Mouse (Mus musculus): Measurements from ENCODE around the gene Wdr61. TPM values are rescaled to one million over a fixed set of nuclear protein-coding genes. Genes with fewer than 3 reads are reported as not detected.

The Wdr61 gene
- polyA plus RNA-seq, 1 experiment: 13.2 TPM

DNA sequence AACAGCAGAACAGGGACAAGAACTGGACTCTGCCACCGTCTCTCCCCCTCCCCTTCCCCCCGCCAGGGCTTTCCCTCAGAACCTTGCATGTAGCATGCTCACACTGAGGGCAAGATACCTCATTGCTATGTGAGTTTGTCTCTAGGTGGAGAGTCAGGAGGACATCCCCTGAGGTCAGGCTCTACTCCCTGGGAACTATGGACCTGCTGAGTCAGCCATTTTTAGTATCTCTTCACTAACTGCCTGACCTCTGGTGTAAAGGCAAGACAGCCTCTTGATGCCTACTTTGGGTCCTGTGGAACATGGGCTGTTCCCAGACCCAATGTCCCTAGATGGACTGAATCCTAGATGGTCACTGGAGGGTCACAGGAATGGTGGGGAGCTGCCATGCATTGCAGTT, 17.4 kb upstream of the Wdr61 start:
- no peaks in the 10 kb centered on the region for H3K36me3 ChIP-seq (ENCODE audit: control insufficient read depth, insufficient read depth, low read length)
- no peak for DNase-seq (ENCODE audit: low read depth in 1 of 2, low spot score in 2 of 2)
- H3K4me1 ChIP-seq (ENCODE audit: control insufficient read depth, insufficient read depth, insufficient read length): no peaks in the 10 kb centered on the region
- TF ChIP-seq POLR2A (IDR thresholded peaks at IDR 0.05; ENCODE audit: low read depth, low read length): no peak
- no peak for TF ChIP-seq CTCF (IDR thresholded peaks at IDR 0.05; ENCODE audit: extremely low read depth, insufficient read depth, insufficient read length, insufficient replicate concordance)
- 92% methylated on average over 2 of the region's 2 CpGs for WGBS
- H3K27ac ChIP-seq (ENCODE audit: insufficient read depth, low read length): no peak overlapping the region
- no peaks in the 10 kb centered on the region for H3K27me3 ChIP-seq (ENCODE audit: control insufficient read depth, insufficient read depth, low read length)
- H3K4me3 ChIP-seq (ENCODE audit: extremely low read depth, insufficient read depth, insufficient read length): no peak overlapping the region

GRCm38 (mm10) chr9:54750215-54750981, 16.1 kb upstream of the Wdr61 start:
- H3K27ac ChIP-seq (ENCODE audit: insufficient read depth, low read length): no peak overlapping the region
- H3K4me3 ChIP-seq (ENCODE audit: extremely low read depth, insufficient read depth, insufficient read length): no peak overlapping the region
- H3K36me3 ChIP-seq (ENCODE audit: control insufficient read depth, insufficient read depth, low read length): no peaks in the 10 kb centered on the region
- TF ChIP-seq POLR2A (IDR thresholded peaks at IDR 0.05; ENCODE audit: low read depth, low read length) (no peak), CTCF (IDR thresholded peaks at IDR 0.05; ENCODE audit: extremely low read depth, insufficient read depth, insufficient read length, insufficient replicate concordance) (no peak)
- no peaks in the 10 kb centered on the region for H3K27me3 ChIP-seq (ENCODE audit: control insufficient read depth, insufficient read depth, low read length)
- H3K4me1 ChIP-seq (ENCODE audit: control insufficient read depth, insufficient read depth, insufficient read length): no peaks in the 10 kb centered on the region
- 65% methylated on average over 7 of the region's 7 CpGs for WGBS
- no peak for DNase-seq (ENCODE audit: low read depth in 1 of 2, low spot score in 2 of 2)

GRCm38 (mm10) chr9:54745740-54746370, 11.5 kb upstream of the Wdr61 start:
- no peaks in the 10 kb centered on the region for H3K27me3 ChIP-seq (ENCODE audit: control insufficient read depth, insufficient read depth, low read length)
- no peak for TF ChIP-seq POLR2A (IDR thresholded peaks at IDR 0.05; ENCODE audit: low read depth, low read length)
- no peak for TF ChIP-seq CTCF (IDR thresholded peaks at IDR 0.05; ENCODE audit: extremely low read depth, insufficient read depth, insufficient read length, insufficient replicate concordance)
- no peak overlapping the region for H3K4me3 ChIP-seq (ENCODE audit: extremely low read depth, insufficient read depth, insufficient read length)
- H3K27ac ChIP-seq (ENCODE audit: insufficient read depth, low read length): no peak overlapping the region
- no peak for DNase-seq (ENCODE audit: low read depth in 1 of 2, low spot score in 2 of 2)
- no peaks in the 10 kb centered on the region for H3K36me3 ChIP-seq (ENCODE audit: control insufficient read depth, insufficient read depth, low read length)
- WGBS: 84% methylated on average over 13 of the region's 13 CpGs
- no peaks in the 10 kb centered on the region for H3K4me1 ChIP-seq (ENCODE audit: control insufficient read depth, insufficient read depth, insufficient read length)

DNA sequence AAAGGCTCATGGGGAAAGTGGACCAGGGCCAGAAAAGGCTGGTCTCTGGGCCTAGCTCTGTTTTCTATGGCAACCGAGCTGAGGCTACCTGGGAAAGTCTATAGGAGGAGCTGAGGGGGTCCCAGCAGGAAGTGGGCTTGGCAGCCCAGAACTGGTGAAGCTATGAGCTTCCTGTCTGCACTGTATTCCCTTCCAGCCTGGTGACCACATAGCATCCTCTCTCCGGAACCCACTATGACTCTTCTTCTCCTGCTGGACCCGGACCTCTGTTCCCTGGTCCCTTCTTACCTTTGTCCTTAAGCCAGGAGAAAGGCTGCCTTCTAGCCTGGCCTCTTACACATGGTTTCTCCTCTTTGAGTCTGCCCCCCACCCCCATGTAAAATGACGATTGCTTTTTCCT, 9.6 kb upstream of the Wdr61 start:
- no peak overlapping the region for H3K4me3 ChIP-seq (ENCODE audit: extremely low read depth, insufficient read depth, insufficient read length)
- no peak overlapping the region for H3K27ac ChIP-seq (ENCODE audit: insufficient read depth, low read length)
- no peaks in the 10 kb centered on the region for H3K27me3 ChIP-seq (ENCODE audit: control insufficient read depth, insufficient read depth, low read length)
- H3K4me1 ChIP-seq (ENCODE audit: control insufficient read depth, insufficient read depth, insufficient read length): no peaks in the 10 kb centered on the region
- WGBS: 24% methylated on average over 4 of the region's 4 CpGs
- no peak for DNase-seq (ENCODE audit: low read depth in 1 of 2, low spot score in 2 of 2)
- TF ChIP-seq CTCF (IDR thresholded peaks at IDR 0.05; ENCODE audit: extremely low read depth, insufficient read depth, insufficient read length, insufficient replicate concordance) (no peak), POLR2A (IDR thresholded peaks at IDR 0.05; ENCODE audit: low read depth, low read length) (no peak)
- H3K36me3 ChIP-seq (ENCODE audit: control insufficient read depth, insufficient read depth, low read length): no peaks in the 10 kb centered on the region

DNA sequence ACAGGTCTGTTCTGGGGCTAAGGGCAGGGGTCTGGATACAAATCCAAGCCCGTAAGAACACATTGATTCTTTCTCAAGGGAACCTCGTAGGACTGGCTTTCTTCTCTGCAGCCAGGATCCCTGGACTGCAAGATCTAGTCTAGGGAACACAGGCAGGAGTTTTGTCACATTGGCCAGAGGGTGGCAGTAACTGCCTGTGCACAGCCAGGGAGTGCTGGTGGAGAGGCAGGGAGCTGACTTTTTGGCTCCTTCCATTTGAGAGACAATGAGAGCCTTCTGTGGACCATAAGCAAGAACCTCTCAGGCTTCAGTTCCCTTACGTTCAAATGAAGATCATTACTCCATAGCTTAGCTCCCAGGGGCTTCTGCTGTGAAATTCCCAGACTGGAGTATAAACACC, 4.1 kb upstream of the Wdr61 start:
- WGBS: 54% methylated on average over 3 of the region's 3 CpGs
- no peak for TF ChIP-seq POLR2A (IDR thresholded peaks at IDR 0.05; ENCODE audit: low read depth, low read length)
- TF ChIP-seq CTCF (IDR thresholded peaks at IDR 0.05; ENCODE audit: extremely low read depth, insufficient read depth, insufficient read length, insufficient replicate concordance): 0 out of 2 replicates have a peak, but pooled peaks have one; percentile 1
- H3K36me3 ChIP-seq (ENCODE audit: control insufficient read depth, insufficient read depth, low read length): no peaks in the 10 kb centered on the region
- H3K4me3 ChIP-seq (ENCODE audit: extremely low read depth, insufficient read depth, insufficient read length): no peak overlapping the region
- no peak overlapping the region for H3K27ac ChIP-seq (ENCODE audit: insufficient read depth, low read length)
- H3K27me3 ChIP-seq (ENCODE audit: control insufficient read depth, insufficient read depth, low read length): no peaks in the 10 kb centered on the region
- no peak for DNase-seq (ENCODE audit: low read depth in 1 of 2, low spot score in 2 of 2)
- no peaks in the 10 kb centered on the region; the same call in 1 of the 2 replicates for H3K4me1 ChIP-seq (ENCODE audit: control insufficient read depth, insufficient read depth, insufficient read length)

- H3K4me1 ChIP-seq (ENCODE audit: control insufficient read depth, insufficient read depth, insufficient read length): no peaks in the 10 kb centered on the region; the same call in 1 of the 2 replicates
- H3K27ac ChIP-seq (ENCODE audit: insufficient read depth, low read length): no peak overlapping the region
- H3K36me3 ChIP-seq (ENCODE audit: control insufficient read depth, insufficient read depth, low read length): no peaks in the 10 kb centered on the region
- peak; percentile 30 to 59 for DNase-seq (ENCODE audit: low read depth in 1 of 2, low spot score in 2 of 2)
- H3K27me3 ChIP-seq (ENCODE audit: control insufficient read depth, insufficient read depth, low read length): no peaks in the 10 kb centered on the region
- WGBS: 19% methylated on average over 9 of the region's 9 CpGs
- TF ChIP-seq CTCF (IDR thresholded peaks at IDR 0.05; ENCODE audit: extremely low read depth, insufficient read depth, insufficient read length, insufficient replicate concordance): peak; percentile 69; the same call in 1 of the 2 replicates
- TF ChIP-seq POLR2A (IDR thresholded peaks at IDR 0.05; ENCODE audit: low read depth, low read length): no peak
- no peak overlapping the region for H3K4me3 ChIP-seq (ENCODE audit: extremely low read depth, insufficient read depth, insufficient read length)
Measured at GRCm38 (mm10) chr9:54736284-54736701, 2.0 kb upstream of the Wdr61 start.
